Comparison of ENCODE assay signal across 8 mouse cellular contexts in genomic region chr17:88530236-88530619, GRCm38 (mm10). TPM values are rescaled to one million over a fixed set of nuclear protein-coding genes. Genes with fewer than 3 reads are reported as not detected.
DNase-seq lines count a peak whose midpoint lies in the region; ATAC-seq and TF ChIP-seq lines count a peak whose summit lies in the region.

No protein-coding gene starts in this region.

- peak; percentile 70; the same call in 1 of the 2 replicates for ATAC-seq in lung, embryonic 16.5 days (ENCODE audit: low read depth)
- ATAC-seq in hindbrain, embryonic 14.5 days (ENCODE audit: low FRiP score) = peak; percentile 85
- peak; percentile 89 for ATAC-seq in midbrain, embryonic 15.5 days (replicated peaks)

- TF ChIP-seq CTCF in cortical plate, adult 2 months (IDR thresholded peaks at IDR 0.05; ENCODE audit: extremely low read depth, insufficient read depth, low read length) = no peak

- peak overlapping the region; percentile 71 for H3K4me2 ChIP-seq in lung, embryonic 16.5 days (ENCODE audit: low read depth, low read length)
- peak overlapping the region; percentile 59 for H3K4me2 ChIP-seq in hindbrain, embryonic 14.5 days (replicated peaks)
- peak overlapping the region; percentile 74 for H3K4me2 ChIP-seq in midbrain, embryonic 15.5 days

- WGBS in lung, embryonic 16.5 days = under 1% methylated on average over 14 of the region's 14 CpGs
- WGBS in hindbrain, embryonic 14.5 days = 0% methylated on average over 13 of the region's 14 CpGs
- 1% methylated on average over 14 of the region's 14 CpGs for WGBS in midbrain, embryonic 15.5 days

- H3K9ac ChIP-seq in lung, embryonic 16.5 days (ENCODE audit: low read length) = peak overlapping the region; percentile 85
- peak overlapping the region; percentile 68 for H3K9ac ChIP-seq in hindbrain, embryonic 14.5 days
- peak overlapping the region; percentile 54 for H3K9ac ChIP-seq in midbrain, embryonic 15.5 days

- H3K36me3 ChIP-seq in lung, embryonic 16.5 days (ENCODE audit: control insufficient read depth, insufficient read depth, low read length) = no peaks in the 10 kb centered on the region
- peaks cover 5% of the 10 kb centered on the region for H3K36me3 ChIP-seq in hindbrain, embryonic 14.5 days (replicated peaks; ENCODE audit: control insufficient read depth, insufficient read depth)
- no peaks in the 10 kb centered on the region for H3K36me3 ChIP-seq in midbrain, embryonic 15.5 days (replicated peaks)

- DNase-seq in lung, postnatal 10 days = no peak
- peak; percentile 39 for DNase-seq in hindbrain, embryonic 14.5 days (ENCODE audit: low spot score)
- DNase-seq in gastrocnemius, postnatal 36 days = no peak
- no peak for DNase-seq in gastrocnemius, postnatal 4 days (ENCODE audit: low spot score in 2 of 2)
- DNase-seq in lung, postnatal 4 days = no peak

- H3K27me3 ChIP-seq in lung, embryonic 16.5 days (ENCODE audit: control insufficient read depth, insufficient read depth, low read depth, low read length) = no peaks in the 10 kb centered on the region; the same call in 1 of the 2 replicates
- H3K27me3 ChIP-seq in hindbrain, embryonic 14.5 days (ENCODE audit: control insufficient read depth, insufficient read depth, low read length) = no peaks in the 10 kb centered on the region
- no peaks in the 10 kb centered on the region for H3K27me3 ChIP-seq in midbrain, embryonic 15.5 days (replicated peaks)

- H3K4me1 ChIP-seq in lung, embryonic 16.5 days (replicated peaks; ENCODE audit: control insufficient read depth, insufficient read depth, low read length) = peaks cover 12% of the 10 kb centered on the region; the same call in 1 of the 2 replicates
- H3K4me1 ChIP-seq in cortical plate, adult 2 months (ENCODE audit: control insufficient read depth, insufficient read depth, low read length) = peaks cover 6% of the 10 kb centered on the region; the same call in 1 of the 2 replicates
- peaks cover 8% of the 10 kb centered on the region for H3K4me1 ChIP-seq in hindbrain, embryonic 14.5 days (replicated peaks; ENCODE audit: control insufficient read depth, insufficient read depth, low read length)
- H3K4me1 ChIP-seq in midbrain, embryonic 15.5 days = peaks cover 16% of the 10 kb centered on the region

- peak overlapping the region; percentile 65 for H3K27ac ChIP-seq in lung, embryonic 16.5 days (ENCODE audit: low read length)
- peak overlapping the region; percentile 18; the same call in 1 of the 2 replicates for H3K27ac ChIP-seq in cortical plate, adult 2 months (ENCODE audit: insufficient read depth, low read length)
- H3K27ac ChIP-seq in hindbrain, embryonic 14.5 days = peak overlapping the region; percentile 84
- H3K27ac ChIP-seq in midbrain, embryonic 15.5 days = peak overlapping the region; percentile 93

- no peaks in the 10 kb centered on the region for H3K9me3 ChIP-seq in lung, embryonic 16.5 days (ENCODE audit: control insufficient read depth, low read length)
- H3K9me3 ChIP-seq in hindbrain, embryonic 14.5 days (ENCODE audit: control insufficient read depth, low read length) = no peaks in the 10 kb centered on the region
- no peaks in the 10 kb centered on the region for H3K9me3 ChIP-seq in midbrain, embryonic 15.5 days

- intact Hi-C loops in gastrocnemius, postnatal 36 days (cut with DNase I) = loop anchor here (2.0 kb wide), 1 partner anchor 111 kb away; no protein-coding TSS in a partner anchor

- peak overlapping the region; percentile 83 for H3K4me3 ChIP-seq in lung, embryonic 16.5 days (ENCODE audit: low read length)
- H3K4me3 ChIP-seq in cortical plate, adult 2 months (ENCODE audit: insufficient read depth, low read length) = peak overlapping the region; percentile 74
- peak overlapping the region; percentile 66 for H3K4me3 ChIP-seq in hindbrain, embryonic 14.5 days (replicated peaks; ENCODE audit: low read length)
- peak overlapping the region; percentile 80 for H3K4me3 ChIP-seq in midbrain, embryonic 15.5 days

- TF ChIP-seq POLR2A in cortical plate, adult 2 months (IDR thresholded peaks at IDR 0.05; ENCODE audit: extremely low read depth, insufficient read depth, low read length) = no peak

RNA-seq across cellular contexts. Expression of gene Ppp1r21, which starts 0.3 kb away (rescaled TPM):
- polyA plus RNA-seq in lung, embryonic 16.5 days (2015; fragmentation: Nextera tagmentation; extraction: Ambion mirVana) = 23.1 and 24.7 TPM in 2 replicates
- polyA plus RNA-seq in cortical plate, adult 2 months (2012; rRNA removed) = 82.2 and 86.6 TPM in 2 replicates
- polyA plus RNA-seq in hindbrain, embryonic 14.5 days (2014; fragmentation: Nextera tagmentation; extraction: Ambion mirVana) = 47.8 and 48.6 TPM in 2 replicates
- 38.3 and 38.5 TPM in 2 replicates for polyA plus RNA-seq in midbrain, embryonic 15.5 days (2015; fragmentation: Nextera tagmentation; extraction: Ambion mirVana)
- 1 to 10 TPM; 4.5 to 4.7 TPM for total RNA-seq in gastrocnemius, postnatal 36 days (2021)
- total RNA-seq in gastrocnemius, postnatal 4 days (2021) = 10 to 100 TPM; 18.5 to 18.6 TPM

Comparison
In these comparisons a context has a peak if more than half of its experiments do, and no peak if none do; other contexts are left out.
1. H3K27ac ChIP-seq: peak in every context shown above with its lines; median percentile 93 in midbrain, embryonic 15.5 days; 84 in hindbrain, embryonic 14.5 days; 65 in lung, embryonic 16.5 days; 18 in cortical plate, adult 2 months.